Mouse (Mus musculus) spleen, adult 12 weeks (tissue): ENCODE measurements around the gene Clta.
"Not testable (repeated sequence)": the region's sequence is repeated elsewhere in the genome, so short reads cannot be mapped to it uniquely, and the experiment has no call there.

Experiments used
- DNase-seq: peaks from one replicate; pipeline ENCODE4 v3.0.0; 2022; ENCODE audit warnings: low spot score

Clta gene

DNA sequence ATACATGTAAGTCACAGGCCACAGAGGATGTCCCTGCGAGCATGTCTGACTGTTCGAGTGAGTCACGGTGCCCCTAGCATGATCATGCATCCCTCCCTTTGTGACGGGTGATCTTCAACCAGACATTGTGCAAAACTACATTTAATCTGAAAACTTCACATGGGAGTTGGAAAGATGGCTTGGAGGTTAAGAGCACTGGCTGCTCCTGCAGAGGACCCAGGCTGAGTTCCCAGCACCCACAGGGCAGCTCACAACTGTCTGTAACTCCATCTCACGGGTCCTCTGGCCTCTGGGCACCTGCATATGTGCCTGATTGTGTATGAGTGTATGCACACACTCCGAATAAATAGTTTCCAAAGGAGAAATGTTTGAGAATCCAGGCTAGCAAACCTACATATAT lies 20.0 kb downstream of the Clta start:
- no peak for DNase-seq

DNA sequence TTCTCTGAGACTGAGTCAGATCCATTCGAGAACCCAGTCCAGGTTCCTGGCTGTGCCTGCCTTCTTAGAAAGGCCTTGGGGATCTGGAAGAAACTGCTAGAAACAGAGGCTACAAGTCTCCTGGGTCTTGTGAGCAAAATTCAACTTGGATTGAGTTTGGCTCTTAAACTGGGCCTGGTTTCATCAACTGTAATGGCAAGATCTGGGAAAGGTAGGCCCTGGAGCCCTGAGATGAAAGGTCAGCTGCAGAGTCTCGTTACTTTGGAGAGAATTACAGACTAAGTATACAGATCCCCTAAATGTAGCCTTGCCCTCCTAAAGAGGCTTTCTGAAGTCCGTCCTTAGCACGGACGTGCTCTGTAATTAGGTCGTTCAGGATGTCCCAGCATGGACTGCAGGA lies 21.3 kb downstream of the Clta start:
- no peak for DNase-seq

DNA sequence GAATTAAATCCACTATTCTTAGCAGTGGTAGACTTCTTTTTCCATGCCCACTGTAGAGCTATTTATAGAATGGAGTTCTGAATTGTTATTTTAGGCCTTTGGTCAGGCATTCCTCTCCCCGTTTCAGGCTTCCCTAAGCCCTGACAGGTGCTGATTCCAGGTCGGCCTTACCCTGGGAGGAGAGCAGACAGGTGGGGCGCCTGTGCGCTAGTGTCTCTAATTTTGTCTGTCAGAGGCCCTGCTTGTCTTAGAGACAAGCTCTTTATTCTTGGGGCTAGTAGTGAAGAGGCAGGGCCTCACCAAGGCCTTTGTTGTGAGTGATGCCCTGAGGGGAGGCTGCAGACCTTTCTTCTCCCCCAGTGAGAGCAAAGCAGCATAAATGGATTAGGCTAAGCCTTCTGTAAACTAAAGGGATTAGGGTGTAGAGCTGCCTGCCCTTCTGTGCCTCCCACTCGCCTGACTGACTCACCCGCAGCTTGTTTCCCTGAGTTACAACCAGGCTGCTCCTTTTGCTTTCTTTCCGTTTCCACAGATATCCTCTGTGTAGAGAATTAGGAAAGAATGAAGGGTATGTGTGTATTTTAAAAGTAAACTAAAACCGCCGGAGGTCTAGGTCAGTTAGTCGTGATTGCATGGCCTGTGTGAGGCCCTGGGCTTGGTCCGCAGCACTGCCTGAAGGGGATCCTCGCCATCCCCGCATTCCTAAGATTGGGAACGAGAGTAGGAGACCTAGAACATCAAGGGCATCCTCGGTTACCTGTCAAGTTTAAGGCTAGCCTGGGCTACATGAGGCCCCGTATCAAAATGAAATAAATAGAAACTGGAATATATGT lies 24.3 kb downstream of the Clta start:
- DNase-seq: no peak

DNA sequence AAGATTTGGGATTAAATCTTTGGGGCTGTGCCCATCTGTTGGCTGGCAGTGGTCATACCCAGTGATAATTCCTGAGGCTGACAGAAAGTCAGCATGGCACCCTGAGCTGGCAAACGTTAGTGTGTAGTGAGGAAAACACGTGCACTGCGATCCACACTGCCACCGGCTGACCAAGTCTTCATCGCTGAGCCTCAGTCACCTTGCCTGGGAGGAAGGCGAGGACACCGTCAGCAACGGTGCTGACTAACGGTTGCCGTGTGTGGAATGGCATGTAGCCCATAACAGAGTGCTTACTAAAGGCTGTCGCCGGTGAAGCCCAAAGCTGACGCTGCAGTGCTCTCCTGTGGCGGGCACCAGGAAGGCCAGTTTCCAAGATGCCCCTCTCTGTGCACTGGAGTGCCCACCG lies 25.4 kb downstream of the Clta start:
- DNase-seq: no peak

DNA sequence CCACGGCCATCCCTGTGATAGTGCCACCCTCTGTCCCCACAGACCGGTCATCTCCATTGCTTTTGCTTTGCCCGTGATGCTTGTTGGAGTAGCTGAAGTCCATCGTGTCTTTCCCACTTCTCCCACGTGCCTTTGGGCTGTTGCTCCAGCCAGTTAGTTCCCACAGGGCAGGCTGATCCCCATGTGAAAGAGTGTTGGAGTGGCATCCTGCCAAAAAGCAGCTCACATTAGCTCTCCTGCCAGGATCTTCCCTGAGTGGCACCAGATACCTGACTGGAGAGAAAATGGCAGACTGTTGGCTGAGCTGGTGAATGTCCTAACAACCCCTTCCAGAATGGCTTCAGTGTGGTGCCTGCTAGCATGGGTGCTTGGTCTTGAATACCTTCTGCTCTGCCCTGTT lies 27.3 kb downstream of the Clta start:
- DNase-seq: no peak

DNA sequence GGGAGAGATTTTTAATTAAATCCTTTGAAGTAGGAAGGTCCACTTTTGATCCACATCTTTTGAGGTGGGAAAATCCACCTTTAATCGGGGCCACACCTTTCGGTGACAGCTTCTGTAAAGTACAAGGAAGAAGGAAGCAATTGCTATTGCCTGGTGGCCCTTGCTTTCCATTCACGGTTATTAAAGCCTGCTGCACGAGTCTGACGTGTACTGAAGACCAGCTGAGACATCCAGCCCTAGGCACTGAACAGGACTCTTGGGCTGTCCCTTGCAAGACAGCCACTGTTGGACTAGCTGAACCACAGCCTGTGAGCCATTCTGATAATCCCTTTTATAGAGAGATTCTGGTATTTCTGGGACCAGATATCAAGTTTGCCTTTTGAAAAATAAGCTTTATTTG lies 32.2 kb downstream of the Clta start:
- no peak for DNase-seq

DNA sequence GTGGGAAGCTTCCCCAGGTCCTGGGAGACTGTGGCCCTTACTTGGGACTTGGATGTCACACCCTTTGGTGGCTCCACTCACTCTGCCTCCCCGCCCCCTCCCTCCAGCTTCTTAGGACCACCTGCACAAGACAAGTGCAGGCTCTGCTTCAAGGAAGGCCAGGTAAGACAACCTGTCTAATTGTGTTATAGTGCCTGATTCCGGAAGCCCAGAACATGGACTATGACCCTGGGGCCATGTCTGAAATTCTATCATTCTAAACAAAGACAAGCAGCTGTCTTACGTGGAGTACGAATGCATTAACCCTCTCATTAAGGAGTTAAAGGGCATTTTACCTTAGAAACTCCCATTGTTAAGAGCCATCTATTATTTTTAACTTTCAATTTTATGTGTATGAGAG lies 36.5 kb downstream of the Clta start:
- DNase-seq: no peak

DNA sequence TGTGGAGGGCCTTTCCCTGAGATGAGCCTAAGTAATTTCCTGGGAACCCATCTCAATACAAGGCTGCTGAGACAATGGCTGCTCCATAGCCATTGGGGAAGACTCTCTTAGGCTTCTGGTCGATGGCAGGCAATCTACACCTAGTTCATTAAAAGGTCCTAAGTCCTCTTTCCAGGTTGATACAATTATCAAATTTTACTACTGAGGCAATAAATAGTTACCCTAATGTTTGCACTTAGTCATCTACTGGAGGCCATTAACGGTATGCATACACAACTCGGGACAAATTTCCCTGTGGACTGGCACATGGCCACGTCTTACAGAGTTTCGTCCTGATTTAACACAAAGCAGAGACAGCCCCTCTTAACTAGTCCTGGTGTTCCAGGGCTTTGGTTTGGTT lies 38.2 kb downstream of the Clta start:
- DNase-seq: no peak

DNA sequence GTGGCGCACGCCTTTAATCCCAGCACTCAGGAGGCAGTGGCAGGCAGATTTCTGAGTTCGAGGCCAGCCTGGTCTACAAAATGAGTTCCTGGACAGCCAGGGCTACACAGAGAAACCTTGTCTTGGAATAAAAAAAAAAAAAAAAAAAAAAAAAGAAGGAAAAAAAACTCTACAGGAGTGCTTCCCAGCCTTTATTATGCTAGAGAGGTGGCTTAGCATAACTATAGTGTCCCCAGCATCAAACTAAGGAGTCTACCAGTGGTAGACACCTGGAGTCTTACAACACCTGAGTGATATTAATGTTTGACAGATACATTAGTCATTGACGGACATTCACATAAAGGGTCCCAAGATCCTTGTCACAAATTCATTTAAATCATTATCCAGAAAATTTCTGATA lies 38.9 kb downstream of the Clta start:
- DNase-seq: not testable (repeated sequence)

DNA sequence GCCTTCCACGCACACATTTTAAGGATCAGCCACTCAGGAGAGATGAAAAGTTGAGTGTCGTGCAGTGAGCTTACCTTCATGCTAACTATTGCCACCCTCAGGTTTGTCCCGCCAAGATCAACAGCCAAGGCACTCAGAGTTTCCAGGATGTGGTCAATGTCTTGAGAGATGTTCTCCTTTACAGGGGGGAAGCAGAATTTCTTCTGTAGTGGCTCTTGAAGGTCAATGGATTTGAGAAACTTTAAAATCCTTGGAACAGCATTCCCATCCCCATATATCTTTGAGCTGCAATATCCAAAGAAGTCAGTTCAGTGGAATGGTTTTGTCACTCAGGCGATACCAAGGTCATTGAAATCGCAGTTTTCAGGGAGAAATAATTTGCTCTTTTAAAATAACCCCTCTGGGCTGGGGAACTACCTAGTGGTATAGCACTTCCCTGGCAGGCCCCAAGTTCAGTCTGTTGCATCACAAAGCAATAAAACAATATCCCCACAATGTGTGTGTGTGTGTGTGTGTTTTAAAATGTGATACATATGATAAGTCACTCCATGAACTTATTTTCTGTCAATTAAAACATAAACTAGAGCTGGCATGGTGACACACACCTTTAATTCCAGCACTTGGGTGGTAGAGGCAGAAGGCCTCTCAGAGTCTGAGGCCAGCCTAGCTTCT lies 40.6 kb downstream of the Clta start:
- DNase-seq: no peak

DNA sequence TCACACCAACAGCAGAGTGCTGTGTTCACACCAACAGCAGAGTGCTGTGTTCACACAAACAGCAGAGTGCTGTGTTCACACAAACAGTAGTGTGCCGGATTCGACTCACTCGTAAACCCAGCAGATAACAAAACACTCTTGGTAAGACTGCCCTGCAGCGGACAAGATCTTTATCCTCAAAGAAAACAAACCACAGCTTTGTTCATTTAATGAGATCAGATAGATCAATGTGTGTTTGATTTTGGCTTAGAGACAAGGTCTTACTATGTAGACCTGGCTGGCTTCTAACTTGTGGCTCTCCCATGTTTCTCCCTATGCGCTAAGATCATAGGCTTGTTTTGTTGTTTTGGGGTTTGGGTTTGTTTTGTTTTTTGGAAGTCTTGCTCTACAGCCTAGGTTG lies 41.8 kb downstream of the Clta start:
- no peak for DNase-seq

DNA sequence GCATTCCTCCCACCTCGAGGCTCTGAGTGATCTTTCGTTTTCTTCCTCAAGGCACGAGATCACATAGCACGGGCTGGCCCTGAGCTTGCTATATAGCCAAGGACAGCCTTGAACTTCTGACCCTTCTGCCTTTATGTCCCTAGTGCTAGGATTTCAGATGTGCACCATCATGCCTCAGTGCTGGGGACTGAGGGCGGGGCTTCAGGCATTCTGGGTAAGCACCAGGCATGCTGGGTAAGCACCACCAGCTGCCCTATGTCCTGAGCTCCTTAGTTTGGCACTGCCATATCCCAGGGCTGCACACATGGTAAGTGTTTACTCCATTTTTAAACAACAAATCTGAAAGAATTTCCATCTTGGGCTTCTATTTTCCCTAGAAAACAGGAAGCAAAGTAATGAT lies 45.6 kb downstream of the Clta start:
- no peak for DNase-seq

DNA sequence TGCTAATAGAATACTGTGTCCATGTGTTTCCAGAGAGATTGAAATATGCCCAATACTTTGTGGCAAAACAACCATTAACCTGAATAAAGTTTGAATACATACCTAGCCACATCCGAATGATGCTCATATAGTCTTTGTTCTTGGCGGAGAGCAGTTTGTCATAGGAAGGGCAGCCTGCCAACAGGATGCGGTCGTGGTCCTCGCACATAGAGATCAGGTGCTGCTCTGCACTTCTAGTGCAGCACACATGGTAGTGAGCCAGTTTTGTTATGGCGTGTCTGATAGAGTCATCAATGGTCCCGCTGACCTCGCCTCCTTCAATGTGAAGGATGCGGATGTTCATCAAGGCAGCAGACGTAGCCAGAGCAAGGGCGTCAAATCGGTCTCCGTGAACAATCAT lies 55.4 kb downstream of the Clta start:
- DNase-seq: no peak

DNA sequence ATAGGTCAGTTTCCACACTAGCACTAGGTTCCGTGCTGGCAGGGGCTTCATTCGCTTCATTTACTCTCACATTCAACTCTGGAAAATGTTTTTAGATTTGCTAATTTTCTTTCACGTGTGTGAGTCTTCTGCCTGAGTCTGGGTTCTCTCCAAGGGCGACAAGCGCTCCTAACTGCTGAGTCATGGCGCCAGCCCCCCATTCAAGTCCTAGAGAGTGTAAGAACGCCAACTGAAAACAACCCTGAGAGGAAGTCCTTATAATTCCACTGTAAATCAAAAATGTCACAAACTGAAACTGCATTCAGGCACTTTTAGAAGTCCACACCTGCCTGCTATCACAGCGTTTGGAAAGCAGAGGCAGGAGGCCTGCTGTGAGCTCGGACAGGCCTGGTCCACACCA lies 57.8 kb downstream of the Clta start:
- no peak for DNase-seq

DNA sequence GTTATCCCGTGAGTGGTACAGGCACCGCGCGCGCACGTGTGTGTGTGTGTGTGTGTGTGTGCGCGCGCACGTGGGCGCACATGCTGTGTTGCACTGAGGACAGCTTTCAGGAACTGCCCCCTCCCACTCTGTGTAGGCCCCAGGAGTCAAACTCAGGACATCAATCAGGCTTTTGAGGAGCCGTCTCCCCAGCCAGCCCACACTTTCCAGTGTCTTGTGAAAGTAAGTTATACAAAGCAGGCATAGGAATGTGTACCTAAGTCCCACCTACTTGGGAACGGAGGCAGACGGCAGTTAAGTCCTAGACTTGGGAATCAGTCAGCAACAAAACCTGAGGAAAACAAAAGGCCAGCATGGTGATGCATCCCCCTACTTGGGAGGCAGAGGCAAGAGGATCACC lies 58.6 kb downstream of the Clta start:
- DNase-seq: no peak

DNA sequence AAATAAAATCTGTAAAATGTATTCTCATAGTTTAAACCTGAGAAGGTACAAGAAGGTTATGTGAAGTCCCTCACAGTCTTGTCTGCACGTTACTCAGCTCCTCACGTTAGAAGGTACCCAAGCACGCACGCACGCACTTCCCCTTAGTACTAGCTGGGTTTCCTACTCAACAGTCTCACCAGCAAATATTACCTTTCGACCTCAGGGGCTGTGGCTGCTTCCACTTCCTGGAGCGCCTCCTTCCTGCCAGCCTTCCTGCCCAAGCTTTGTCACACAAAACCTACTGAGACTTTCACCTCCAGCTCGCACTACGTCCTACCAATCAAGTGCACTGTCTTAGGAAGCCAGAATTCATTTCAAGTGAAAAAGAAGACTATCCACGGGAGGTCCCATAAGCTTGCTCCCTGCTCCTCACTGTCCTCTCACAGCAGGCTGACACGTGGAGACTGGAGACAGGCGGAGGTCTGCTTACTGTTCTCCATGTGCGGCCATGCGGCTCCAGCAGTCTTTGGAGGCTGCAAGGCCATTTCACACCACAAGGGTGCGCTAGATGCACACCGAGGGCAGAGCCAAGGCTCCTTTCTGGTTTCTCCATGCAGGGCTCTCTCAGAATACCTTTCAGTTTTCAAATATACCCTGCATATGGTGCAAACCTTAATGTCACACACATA lies 61.2 kb downstream of the Clta start:
- DNase-seq: peak; percentile 81

DNA sequence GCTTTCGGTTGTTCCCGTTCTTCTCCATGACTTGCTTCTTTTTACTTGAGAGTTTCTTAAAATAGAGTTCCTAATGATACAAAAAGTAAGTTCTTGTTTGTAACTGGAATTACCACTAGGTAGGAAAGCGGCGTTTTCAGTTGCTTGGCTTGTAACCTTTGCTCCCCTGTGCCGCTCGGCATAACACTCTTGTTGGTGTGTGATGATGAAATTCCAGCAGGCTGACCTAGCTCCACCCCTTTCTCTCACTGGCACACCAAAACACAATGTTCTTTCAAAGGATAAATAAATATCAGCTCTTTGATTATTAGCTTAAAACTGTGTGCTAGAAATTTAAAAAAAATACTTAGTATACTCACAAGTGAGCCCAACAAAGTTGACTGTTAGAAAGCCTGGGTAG lies 62.6 kb downstream of the Clta start:
- no peak for DNase-seq

DNA sequence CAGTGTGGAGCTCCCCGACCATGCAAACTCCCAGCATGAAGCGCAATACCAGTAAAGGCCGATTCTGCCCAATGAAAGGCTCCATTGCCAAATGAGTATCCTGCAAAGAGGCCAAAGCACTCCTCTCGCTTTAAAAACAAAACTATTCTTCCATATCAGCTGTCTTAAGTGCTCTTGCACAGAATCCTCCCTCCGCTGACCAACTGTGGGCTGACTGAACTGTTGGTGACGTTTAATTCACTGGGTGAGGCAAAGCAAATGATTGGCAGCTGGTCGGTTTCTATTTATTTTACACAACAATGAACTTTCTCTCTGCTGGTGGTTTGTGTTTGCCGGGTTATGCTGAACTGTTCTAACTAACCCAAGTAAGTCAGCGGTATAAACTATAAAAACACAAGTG lies 64.5 kb downstream of the Clta start:
- no peak for DNase-seq

DNA sequence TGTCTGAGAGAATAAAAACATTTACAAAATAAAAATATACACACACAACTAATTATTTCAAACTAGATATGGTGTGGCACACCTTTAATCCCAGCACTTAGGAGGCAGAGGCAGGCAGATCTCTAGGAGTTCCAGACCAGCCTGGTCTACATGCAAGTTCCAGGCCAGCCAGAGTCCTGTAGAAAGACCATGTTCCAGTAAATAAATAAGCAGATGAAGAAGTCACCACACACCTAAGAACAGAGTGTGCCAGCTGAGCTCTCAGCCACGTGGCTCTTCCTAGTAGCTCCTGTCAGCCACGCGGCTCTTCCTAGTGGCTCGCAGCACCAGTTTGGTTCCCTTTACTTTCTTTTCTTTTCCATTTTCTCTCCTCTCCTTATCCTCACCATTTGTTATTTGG lies 65.2 kb downstream of the Clta start:
- no peak for DNase-seq

DNA sequence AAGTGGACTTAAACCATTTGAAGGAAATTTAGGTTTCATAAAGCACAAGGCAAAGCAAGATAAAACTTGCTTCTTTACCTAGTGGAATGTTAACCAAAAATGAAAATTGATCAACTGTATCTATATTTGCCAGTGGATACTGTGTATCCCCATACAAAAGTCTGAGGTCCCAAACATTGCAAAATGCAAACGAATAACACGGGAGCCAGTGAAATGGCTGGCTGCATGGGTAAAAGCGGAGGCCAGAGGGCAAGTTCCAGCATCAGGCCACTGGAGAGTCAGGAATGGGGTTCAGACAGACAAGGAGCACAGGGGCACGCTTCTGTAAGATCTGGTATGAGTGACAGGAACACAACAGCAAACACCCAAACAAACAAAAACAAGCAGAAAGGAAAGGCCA lies 66.4 kb downstream of the Clta start:
- no peak for DNase-seq

DNA sequence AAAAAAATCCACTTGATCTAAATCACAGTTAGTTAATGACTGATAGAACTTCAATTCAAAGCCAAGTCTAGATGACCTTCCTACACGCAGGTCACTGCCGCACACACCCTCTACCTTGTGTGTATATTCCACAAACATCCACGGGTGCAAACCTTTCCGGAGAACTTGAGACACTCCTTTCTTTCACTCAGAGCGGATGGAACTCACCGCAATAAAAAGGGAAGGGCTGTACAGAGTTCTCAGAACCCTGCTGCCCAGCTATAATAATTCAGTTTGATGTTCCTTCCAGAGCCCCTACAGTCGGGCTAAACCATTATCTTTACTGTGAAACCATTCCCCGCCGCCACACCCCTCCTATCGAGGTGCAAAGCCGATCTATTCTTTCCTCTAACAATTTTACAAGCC lies 67.5 kb downstream of the Clta start:
- DNase-seq: no peak

DNA sequence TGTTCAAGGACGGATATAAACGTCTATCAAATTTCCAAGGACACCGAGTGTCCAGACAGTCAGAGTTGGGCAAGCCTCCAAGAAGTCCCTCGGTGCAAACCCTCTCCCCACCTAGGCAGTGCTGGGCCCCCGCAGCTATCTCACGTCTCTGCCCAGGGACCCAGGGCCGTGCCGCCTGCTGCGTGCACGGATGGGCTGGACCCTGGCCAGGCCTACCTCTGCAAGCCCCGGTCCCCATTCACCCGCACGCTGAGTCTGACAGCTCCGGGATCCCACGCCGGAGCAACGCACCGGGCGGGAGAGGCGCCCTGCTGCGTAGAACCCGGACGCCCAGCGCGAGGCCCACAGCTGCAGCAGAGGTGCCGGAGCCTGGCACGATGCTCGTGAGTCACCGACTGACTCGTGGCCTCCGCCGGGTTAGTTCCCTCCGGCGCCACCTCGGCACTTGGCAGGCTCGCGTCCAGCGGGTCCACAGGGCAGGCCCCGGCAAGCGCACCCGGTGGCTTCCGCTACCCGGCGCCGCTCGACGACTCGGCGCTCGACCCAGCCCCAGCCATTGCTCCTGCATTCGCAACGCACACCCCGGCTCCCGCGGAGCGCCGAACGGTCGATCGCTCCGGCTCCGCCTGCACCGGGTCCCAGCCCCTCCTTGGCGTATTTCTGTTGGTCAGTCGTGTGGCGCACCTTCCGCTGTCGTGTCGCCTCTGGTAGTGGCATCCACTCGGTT lies 68.1 kb downstream of the Clta start:
- peak; percentile 78 for DNase-seq
